Mouse (Mus musculus) ES-Bruce4 (cell line): ENCODE measurements around the gene Pik3r3.

Source experiments
- CTCF ChIP-seq: IDR thresholded peaks from one replicate; pipeline ENCODE4 v1.8.1; 2011; ENCODE audit warnings: low read depth, low read length
- EP300 ChIP-seq: IDR thresholded peaks from 2 replicates; pipeline ENCODE4 v1.6.1; 2011; ENCODE audit warnings: low read depth, low read length; ENCODE audit not compliant: insufficient read depth
- POLR2A ChIP-seq: IDR thresholded peaks from one replicate; pipeline ENCODE4 v1.8.1; 2011; ENCODE audit warnings: low read length; ENCODE audit not compliant: insufficient read depth

GRCm38 (mm10) chr4:116243377-116243776 lies 22.0 kb downstream of the Pik3r3 start:
- no peak for TF ChIP-seq POLR2A
- TF ChIP-seq CTCF, result no peak
- no peak for TF ChIP-seq EP300
